Mouse (Mus musculus): ENCODE data around the gene AI464131.
"Not testable (repeated sequence)": the region's sequence is repeated elsewhere in the genome, so short reads cannot be mapped to it uniquely, and the experiment has no call there.

AI464131 gene

GRCm38 (mm10) chr4:41470051-41470683 is 32.7 kb downstream of the AI464131 start:
- in situ Hi-C loops (cut with MboI): no loop called here

GRCm38 (mm10) chr4:41469199-41469598 is 33.7 kb downstream of the AI464131 start:
- in situ Hi-C loops (cut with MboI): no loop called here

- in situ Hi-C loops (cut with MboI): no loop called here
Measured at GRCm38 (mm10) chr4:41468396-41469080, 34.3 kb downstream of the AI464131 start.

- in situ Hi-C loops (cut with MboI): no loop called here
Measured at GRCm38 (mm10) chr4:41465287-41465665, 37.6 kb downstream of the AI464131 start.

GRCm38 (mm10) chr4:41464345-41465286 is 38.3 kb downstream of the AI464131 start, which contains the start of the genes Kif24 and Nudt2:
TSS of gene Kif24 (minus strand) at chr4:41464887.
TSS of gene Nudt2 (plus strand) at chr4:41465151.
- in situ Hi-C loops (cut with MboI): no loop called here

GRCm38 (mm10) chr4:41463051-41463738 is 39.7 kb downstream of the AI464131 start:
- in situ Hi-C loops (cut with MboI): not testable (repeated sequence)

GRCm38 (mm10) chr4:41460690-41461089 is 42.2 kb downstream of the AI464131 start:
- in situ Hi-C loops (cut with MboI): no loop called here

- in situ Hi-C loops (cut with MboI): no loop called here
Measured at GRCm38 (mm10) chr4:41447595-41447994, 55.3 kb downstream of the AI464131 start.
